Mouse (Mus musculus) lung, postnatal 14 days (tissue): ENCODE measurements around the gene Fcrla.

ENCODE experiments used
- DNase-seq: peaks from one replicate; pipeline ENCODE4 v3.0.0; 2021

Gene Fcrla

GRCm38 (mm10) chr1:170926941-170927340 is 442 bp downstream of the Fcrla start:
- no peak for DNase-seq

GRCm38 (mm10) chr1:170924485-170924884 is 2.9 kb downstream of the Fcrla start:
- DNase-seq, result no peak

- DNase-seq, result no peak
Measured at GRCm38 (mm10) chr1:170919308-170919707, 8.1 kb downstream of the Fcrla start.

- DNase-seq, result no peak
Measured at GRCm38 (mm10) chr1:170915657-170916056, 11.7 kb downstream of the Fcrla start.

GRCm38 (mm10) chr1:170912891-170913615 is 14.3 kb downstream of the Fcrla start, which contains the start of gene Fcrlb:
Fcrlb (minus strand) TSS chr1:170912941.
- no peak for DNase-seq

GRCm38 (mm10) chr1:170911907-170912660 is 15.3 kb downstream of the Fcrla start:
- DNase-seq, result no peak

GRCm38 (mm10) chr1:170908341-170908740 is 19.0 kb downstream of the Fcrla start:
- no peak for DNase-seq

DNA sequence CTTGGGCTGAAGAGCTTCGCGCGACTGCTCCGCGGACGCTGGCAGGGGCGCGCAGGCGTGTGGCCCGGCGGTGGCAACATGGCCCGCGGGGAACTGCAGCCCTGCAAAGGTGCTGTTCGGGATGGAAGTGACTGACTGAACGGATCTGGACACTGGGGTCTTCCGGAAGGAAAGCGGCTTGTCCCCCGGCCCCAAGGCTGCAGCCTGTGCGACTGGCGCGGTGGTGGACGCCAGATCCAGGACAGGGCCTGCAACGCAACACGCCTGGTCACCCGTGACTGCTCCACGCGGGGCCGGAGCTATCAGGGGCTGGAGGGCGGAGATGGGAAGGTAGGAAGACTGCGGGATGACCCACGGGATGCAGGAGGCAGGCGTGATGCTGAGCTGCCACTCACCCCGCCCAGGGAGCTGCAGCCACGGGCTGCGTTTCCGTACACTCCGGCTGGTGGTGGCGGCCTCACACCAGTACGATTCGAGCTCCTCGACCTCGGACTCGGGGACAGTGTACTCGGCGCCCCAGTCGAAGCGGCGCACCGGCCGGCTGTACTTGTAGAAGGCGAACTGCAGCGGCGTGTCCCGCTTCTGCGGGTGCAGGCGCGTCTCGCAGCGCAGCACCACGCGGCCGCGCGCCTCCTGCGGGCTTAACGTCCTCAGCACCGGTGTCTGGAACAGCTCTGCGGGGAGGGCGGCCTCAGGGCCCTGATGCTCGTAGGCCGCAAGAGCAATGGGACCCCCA is 19.8 kb downstream of the Fcrla start:
- DNase-seq, result no peak

GRCm38 (mm10) chr1:170907111-170907455 is 20.3 kb downstream of the Fcrla start:
- no peak for DNase-seq

DNA sequence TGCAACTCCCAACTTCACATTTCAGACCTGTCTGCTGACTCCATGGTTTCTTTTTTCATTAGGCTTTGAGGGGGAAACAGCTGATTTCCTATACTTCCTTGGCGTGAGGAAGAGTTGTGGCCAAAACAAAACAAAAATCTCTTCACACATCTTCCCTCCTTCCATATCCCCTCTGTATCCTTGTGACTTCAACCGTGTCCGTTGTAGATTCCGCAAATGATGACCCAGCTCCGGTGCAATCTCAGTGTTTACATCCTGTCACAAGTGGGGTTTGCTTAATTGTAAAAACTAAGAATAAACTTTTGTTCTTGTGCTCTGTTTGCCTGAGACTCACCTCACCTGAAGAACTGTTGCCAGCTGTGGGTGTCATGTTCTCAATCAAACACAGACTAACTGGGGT is 23.9 kb downstream of the Fcrla start:
- no peak for DNase-seq

DNA sequence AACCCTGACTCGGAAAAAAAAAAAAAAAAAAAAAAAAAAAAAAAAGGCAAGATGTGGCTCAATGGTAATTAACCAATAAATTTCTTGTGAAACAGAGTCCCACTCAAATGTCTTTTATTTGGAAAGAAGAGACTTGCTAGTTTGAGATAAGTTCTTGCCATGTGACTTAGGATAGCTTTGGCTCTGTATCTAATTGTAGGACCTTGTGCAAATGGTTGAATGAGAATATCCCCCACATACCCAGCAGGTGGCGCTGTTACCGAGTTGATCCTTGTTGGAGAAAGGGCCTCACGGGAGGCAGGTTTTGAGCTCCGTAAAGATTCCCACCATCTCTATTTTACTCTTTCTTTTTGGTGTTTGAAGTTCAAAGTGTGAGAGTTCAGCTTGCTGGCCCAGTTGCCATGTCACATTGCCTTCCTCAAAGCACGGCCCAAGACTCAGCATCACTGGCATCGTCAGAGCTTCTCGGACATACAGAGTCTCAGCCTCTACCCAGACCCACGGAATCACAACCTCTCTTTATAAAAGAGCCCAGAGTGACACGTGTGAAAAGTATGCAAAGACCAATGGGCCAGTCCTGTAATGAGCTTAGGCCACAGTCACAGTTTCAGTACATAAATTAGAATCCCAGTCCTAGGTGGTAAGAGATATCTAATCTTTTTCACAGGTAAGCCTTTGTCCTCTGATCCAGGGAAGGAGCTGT is 25.7 kb downstream of the Fcrla start:
- DNase-seq, result peak; percentile 87

DNA sequence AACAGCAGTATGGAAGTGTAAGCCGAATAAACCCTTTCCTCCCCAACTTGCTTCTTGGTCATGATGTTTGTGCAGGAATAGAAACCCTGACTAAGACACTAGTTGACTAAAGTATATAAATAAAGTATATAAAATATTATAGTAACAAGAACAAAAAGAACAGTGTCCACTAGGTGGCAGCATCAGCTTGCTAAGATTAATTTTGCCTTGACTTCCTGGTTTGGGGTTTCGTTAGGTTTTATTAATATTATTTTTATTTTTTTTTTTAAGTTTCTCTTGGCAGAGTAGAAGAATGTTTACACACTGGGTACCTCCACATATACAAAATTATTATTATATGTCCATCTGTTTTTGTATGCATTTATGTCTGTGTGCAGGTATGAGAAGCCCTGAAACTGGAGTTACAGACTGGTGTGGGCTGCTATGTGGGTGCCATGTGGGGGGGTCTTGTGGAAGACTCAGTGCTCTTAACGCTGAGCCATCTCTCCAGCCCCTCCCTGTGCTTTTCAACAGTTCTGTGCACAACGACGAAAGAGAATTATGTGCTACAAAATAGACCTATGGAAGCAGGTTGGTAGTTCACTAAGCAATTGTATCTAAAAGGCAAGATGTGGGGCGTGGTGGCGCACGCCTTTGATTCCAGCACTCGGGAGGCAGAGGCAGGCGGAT is 26.4 kb downstream of the Fcrla start:
- DNase-seq, result peak; percentile 73

DNA sequence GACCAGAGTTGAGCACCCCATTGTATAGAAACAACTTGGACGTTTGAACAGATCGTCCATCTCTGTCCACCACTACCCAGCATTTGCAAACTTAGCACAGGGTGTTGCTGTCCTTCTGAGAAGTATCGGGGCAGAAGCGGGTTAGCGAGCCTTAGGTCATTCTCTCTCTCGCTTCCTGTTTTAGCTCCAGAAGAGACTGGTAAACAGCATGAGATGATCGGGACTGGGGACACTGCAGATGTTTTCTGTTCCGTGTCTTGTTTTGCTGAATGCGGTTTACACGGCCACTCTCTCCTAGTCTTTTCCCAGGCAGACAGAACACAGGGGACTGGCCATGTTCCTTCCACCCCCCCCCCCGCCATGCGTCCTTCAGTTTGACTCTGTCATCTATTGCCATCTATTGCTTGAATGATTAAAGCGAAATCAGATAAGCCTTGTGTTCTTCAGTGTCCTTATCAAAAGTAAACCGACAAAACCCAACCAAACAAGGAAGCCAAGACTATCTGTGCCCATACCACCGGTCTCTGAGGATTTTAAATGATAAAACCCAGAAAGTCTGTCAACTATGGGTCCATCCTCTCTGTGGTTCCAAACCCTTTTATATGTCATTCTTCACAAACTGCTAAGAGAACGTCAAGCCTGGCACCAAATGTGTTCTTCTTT is 28.8 kb downstream of the Fcrla start:
- no peak for DNase-seq

- no peak for DNase-seq
Measured at GRCm38 (mm10) chr1:170896651-170897281, 30.6 kb downstream of the Fcrla start.

DNA sequence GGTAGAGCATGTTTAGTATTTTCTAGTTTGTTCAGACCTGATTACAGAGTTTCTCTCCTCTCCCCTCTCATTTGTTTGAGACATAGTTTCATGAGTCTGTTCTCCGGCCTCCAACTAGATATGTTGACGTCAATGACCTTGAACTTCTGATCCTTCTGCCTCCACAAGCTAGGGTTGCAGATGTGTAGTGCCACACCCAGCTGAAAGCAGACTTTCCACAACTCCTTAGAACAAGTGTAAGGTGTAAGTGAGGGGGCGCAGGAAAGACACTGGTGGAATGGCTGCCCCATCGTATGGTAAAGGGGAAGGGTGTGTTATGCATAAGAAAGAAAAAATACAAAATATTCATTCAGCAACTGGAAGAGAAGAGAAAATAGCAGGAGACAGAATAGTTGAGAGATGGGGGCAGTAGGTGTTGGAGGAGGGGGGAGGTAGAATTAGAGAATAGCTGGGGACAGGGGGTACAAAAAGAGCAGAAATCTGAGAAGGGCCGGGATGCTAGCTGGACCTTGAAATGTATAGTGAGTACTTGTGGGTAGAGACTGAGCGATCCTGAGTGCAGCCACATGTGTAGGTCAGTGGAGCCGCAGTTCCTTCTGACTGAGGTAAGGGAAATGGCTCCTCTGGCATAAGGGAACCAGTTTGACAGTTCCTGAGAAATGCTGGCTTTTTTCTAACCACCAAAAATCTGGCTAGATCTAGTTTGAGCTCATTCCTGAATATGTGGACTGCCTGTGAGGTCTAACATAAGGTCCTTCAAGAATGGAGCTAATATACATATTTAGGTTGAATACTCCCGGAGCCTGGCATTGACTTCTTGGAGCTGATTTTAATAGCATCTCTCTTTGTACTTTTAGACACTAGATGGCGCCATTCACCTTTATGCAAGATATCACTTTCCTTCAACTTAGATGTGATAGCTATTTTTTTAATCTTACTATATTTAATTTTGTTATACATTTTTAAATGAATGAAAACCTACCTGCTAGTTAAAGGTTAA is 32.5 kb downstream of the Fcrla start:
- peak; percentile 22 for DNase-seq

DNA sequence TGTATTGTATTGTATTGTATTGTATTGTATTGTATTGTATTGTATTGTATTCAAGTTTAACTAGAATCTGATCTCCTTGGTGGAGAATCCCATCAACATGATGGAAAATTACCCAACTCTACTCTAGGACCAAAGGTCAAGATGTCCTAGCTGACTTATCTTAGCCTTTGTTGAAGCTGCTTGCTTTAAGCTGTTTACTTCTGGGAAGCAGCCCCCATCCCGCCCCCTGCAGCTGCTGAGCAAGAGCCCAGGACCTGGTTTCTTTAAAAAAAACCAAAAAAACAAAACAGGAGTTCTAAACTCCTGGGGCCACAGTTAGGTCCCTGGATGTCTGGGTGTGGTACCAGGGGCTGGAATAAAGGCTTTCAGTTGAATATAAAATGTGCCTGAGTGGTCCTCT is 35.1 kb downstream of the Fcrla start:
- no peak for DNase-seq

DNA sequence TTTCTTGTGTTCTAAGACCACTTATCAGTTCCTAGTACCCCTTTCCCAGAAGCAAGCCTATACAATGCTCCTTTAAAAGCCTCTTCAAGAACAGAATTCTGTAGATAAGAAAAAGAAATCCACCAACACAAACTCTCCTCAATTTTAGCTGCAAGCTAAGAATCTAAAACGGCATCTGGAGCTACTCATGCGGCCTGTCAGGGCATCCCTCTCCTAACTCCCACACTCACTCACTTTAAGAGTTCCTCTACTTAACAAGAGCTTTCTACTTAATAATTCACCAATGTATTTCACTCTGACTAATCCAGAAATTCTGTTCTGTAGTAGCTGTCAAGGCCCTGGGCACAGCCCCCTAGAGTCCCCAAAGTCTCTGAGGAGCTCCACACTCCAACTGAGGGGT is 35.7 kb downstream of the Fcrla start:
- DNase-seq, result no peak

DNA sequence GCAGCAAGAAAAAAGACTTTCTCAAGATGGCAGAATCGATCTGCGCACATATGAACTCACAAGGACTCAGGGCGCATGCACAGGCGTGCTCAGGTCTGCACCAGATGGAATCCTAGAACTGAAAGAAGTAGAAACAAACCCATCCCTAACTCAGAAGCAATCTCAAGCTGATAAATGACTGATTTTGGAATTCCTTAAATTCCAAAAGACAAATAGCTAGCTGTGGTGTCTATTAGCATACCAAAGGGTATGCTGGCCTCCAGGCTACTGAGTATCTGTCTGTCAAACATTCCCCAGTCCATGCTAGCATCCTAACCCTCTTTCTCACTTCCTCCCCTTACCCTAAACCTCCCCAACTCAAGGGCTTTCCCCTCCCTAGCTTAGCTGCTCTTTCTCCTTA is 38.1 kb downstream of the Fcrla start:
- DNase-seq, result no peak

- no peak for DNase-seq
Measured at GRCm38 (mm10) chr1:170886044-170886458, 41.3 kb downstream of the Fcrla start.

- peak; percentile 80 for DNase-seq
Measured at GRCm38 (mm10) chr1:170884978-170885561, 42.3 kb downstream of the Fcrla start, which contains the start of the genes Gm26620 and Dusp12. Gm26620 (plus strand) TSS chr1:170885065. Dusp12 (minus strand) TSS chr1:170885540.
